Mouse (Mus musculus): ENCODE data around the gene Zfp184. TPM values are rescaled to one million over a fixed set of nuclear protein-coding genes. Genes with fewer than 3 reads are reported as not detected.
"Not testable (repeated sequence)": the region's sequence is repeated elsewhere in the genome, so short reads cannot be mapped to it uniquely, and the experiment has no call there.

Gene Zfp184
- 1 to 10 TPM; 3.5 to 4.6 TPM for total RNA-seq (2021)
- long read RNA-seq, experiment 1, partial matches to known transcripts: 0 of 3 reads
- long read RNA-seq, experiment 1, other reads (novel, unspliced or antisense): 1 of 3 reads
- long read RNA-seq, experiment 2, partial matches to known transcripts: 1 of 5 reads
- long read RNA-seq, experiment 2, other reads (novel, unspliced or antisense): 1 of 5 reads

GRCm38 (mm10) chr13:21944926-21945740 is at the start of gene Zfp184:
TSS of gene Zfp184 (plus strand) at chr13:21945094.
- H3K4me3 ChIP-seq: peak within 1 kb of the TSS; percentile 93
- H3K27ac ChIP-seq: peak within 1 kb of the TSS; percentile 84
- peak; percentile 81 to 91 for DNase-seq (ENCODE audit: low spot score in 2 of 2)
- TF ChIP-seq CTCF (conservative IDR thresholded peaks at IDR 0.05): peak; percentile 48

GRCm38 (mm10) chr13:21896549-21897244 is 48.2 kb upstream of the Zfp184 start:
- peak overlapping the region; percentile 73 for H3K4me3 ChIP-seq
- no peak for TF ChIP-seq CTCF (conservative IDR thresholded peaks at IDR 0.05)
- DNase-seq (ENCODE audit: low spot score in 2 of 2): peak; percentile 81 to 84
- peak overlapping the region; percentile 21; the same call in 1 of the 2 replicates for H3K27ac ChIP-seq

GRCm38 (mm10) chr13:21897245-21897634 is 47.7 kb upstream of the Zfp184 start:
- Histone ChIP-seq H3K4me3 (peak overlapping the region; percentile 73), H3K27ac (peak overlapping the region; percentile 21; the same call in 1 of the 2 replicates)
- TF ChIP-seq CTCF (conservative IDR thresholded peaks at IDR 0.05): no peak
- DNase-seq (ENCODE audit: low spot score in 2 of 2): no peak

- DNase-seq (ENCODE audit: low spot score in 2 of 2); H3K27ac ChIP-seq; H3K4me3 ChIP-seq: not testable (repeated sequence)
Observed at GRCm38 (mm10) chr13:21900870-21901565, 43.9 kb upstream of the Zfp184 start.

GRCm38 (mm10) chr13:21903500-21903899 is 41.4 kb upstream of the Zfp184 start:
- TF ChIP-seq CTCF (conservative IDR thresholded peaks at IDR 0.05): no peak
- Histone ChIP-seq H3K27ac (no peak overlapping the region), H3K4me3 (no peak overlapping the region)
- DNase-seq (ENCODE audit: low spot score in 2 of 2): no peak

- H3K4me3 ChIP-seq; H3K27ac ChIP-seq; DNase-seq (ENCODE audit: low spot score in 2 of 2): not testable (repeated sequence)
Observed at GRCm38 (mm10) chr13:21904090-21904489, 40.8 kb upstream of the Zfp184 start.

GRCm38 (mm10) chr13:21906301-21906700 is 38.6 kb upstream of the Zfp184 start:
- TF ChIP-seq CTCF (conservative IDR thresholded peaks at IDR 0.05): no peak
- no peak overlapping the region for H3K27ac ChIP-seq
- no peak overlapping the region for H3K4me3 ChIP-seq
- no peak for DNase-seq (ENCODE audit: low spot score in 2 of 2)

- DNase-seq (ENCODE audit: low spot score in 2 of 2): no peak
- H3K27ac ChIP-seq: no peak overlapping the region
- no peak for TF ChIP-seq CTCF (conservative IDR thresholded peaks at IDR 0.05)
- H3K4me3 ChIP-seq: peak overlapping the region; percentile 42
Observed at GRCm38 (mm10) chr13:21906946-21907806, 37.7 kb upstream of the Zfp184 start.

- H3K27ac ChIP-seq: not testable (repeated sequence)
- H3K4me3 ChIP-seq: peak overlapping the region; percentile 42
- DNase-seq (ENCODE audit: low spot score in 2 of 2): peak in 1 of 2 experiments; percentile 29
Observed at GRCm38 (mm10) chr13:21907807-21908155, 37.1 kb upstream of the Zfp184 start.

GRCm38 (mm10) chr13:21910735-21911134 is 34.2 kb upstream of the Zfp184 start:
- peak overlapping the region; percentile 6 for H3K4me3 ChIP-seq

GRCm38 (mm10) chr13:21911147-21911546 is 33.7 kb upstream of the Zfp184 start:
- H3K4me3 ChIP-seq: peak overlapping the region; percentile 6
- H3K27ac ChIP-seq: no peak overlapping the region
- DNase-seq (ENCODE audit: low spot score in 2 of 2): peak; percentile 29 to 32
- no peak for TF ChIP-seq CTCF (conservative IDR thresholded peaks at IDR 0.05)

More at GRCm38 (mm10) chr13:21910735-21911134, 34.2 kb upstream of the Zfp184 start:
- H3K27ac ChIP-seq: no peak overlapping the region
- no peak for TF ChIP-seq CTCF (conservative IDR thresholded peaks at IDR 0.05)
- DNase-seq (ENCODE audit: low spot score in 2 of 2): no peak

- TF ChIP-seq CTCF (conservative IDR thresholded peaks at IDR 0.05): no peak
- DNase-seq (ENCODE audit: low spot score in 2 of 2): no peak
- H3K4me3 ChIP-seq: peak overlapping the region; percentile 2; the same call in 1 of the 2 replicates
- no peak overlapping the region for H3K27ac ChIP-seq
Observed at GRCm38 (mm10) chr13:21913854-21914253, 31.0 kb upstream of the Zfp184 start.
